Mouse (Mus musculus): Measurements from ENCODE around the gene Il31. TPM values are rescaled to one million over a fixed set of nuclear protein-coding genes. Genes with fewer than 3 reads are reported as not detected.
"Not testable (repeated sequence)": the region's sequence is repeated elsewhere in the genome, so short reads cannot be mapped to it uniquely, and the experiment has no call there.

Il31 gene
- polyA plus RNA-seq, 1 experiment from 2014 or later = not detected

- Histone ChIP-seq H3K9ac (replicated peaks) (no peak overlapping the region), H3K36me3 (peaks cover 83% of the 10 kb centered on the region), H3K4me2 (no peak overlapping the region), H3K27ac (no peak overlapping the region), H3K9me3 (no peaks in the 10 kb centered on the region), H3K27me3 (no peaks in the 10 kb centered on the region), H3K4me3 (replicated peaks) (no peak overlapping the region), H3K4me1 (replicated peaks) (no peaks in the 10 kb centered on the region)
- no peak for ATAC-seq (ENCODE audit: insufficient number of reproducible peaks, insufficient read depth, low FRiP score, low TSS enrichment, low read depth)
- WGBS = 88% methylated on average over 5 of the region's 5 CpGs
Observed at GRCm38 (mm10) chr5:123514871-123515270, 25.6 kb upstream of the Il31 start.

GRCm38 (mm10) chr5:123512102-123512501, 22.8 kb upstream of the Il31 start:
- Histone ChIP-seq H3K4me2 (no peak overlapping the region), H3K36me3 (peaks cover 56% of the 10 kb centered on the region), H3K4me1 (replicated peaks) (peaks cover 14% of the 10 kb centered on the region), H3K4me3 (replicated peaks) (no peak overlapping the region), H3K9ac (replicated peaks) (no peak overlapping the region), H3K27ac (no peak overlapping the region), H3K27me3 (peaks cover 19% of the 10 kb centered on the region), H3K9me3 (no peaks in the 10 kb centered on the region)
- 69% methylated on average over 3 of the region's 3 CpGs for WGBS
- ATAC-seq (ENCODE audit: insufficient number of reproducible peaks, insufficient read depth, low FRiP score, low TSS enrichment, low read depth) = no peak

GRCm38 (mm10) chr5:123511426-123511825, 22.1 kb upstream of the Il31 start:
- not testable (repeated sequence) for H3K4me3 ChIP-seq (replicated peaks); ATAC-seq (ENCODE audit: insufficient number of reproducible peaks, insufficient read depth, low FRiP score, low TSS enrichment, low read depth); H3K9me3 ChIP-seq; H3K9ac ChIP-seq (replicated peaks); H3K4me2 ChIP-seq; H3K27ac ChIP-seq
- peaks cover 24% of the 10 kb centered on the region for H3K27me3 ChIP-seq
- peaks cover 14% of the 10 kb centered on the region for H3K4me1 ChIP-seq (replicated peaks)
- peaks cover 51% of the 10 kb centered on the region for H3K36me3 ChIP-seq
- 84% methylated on average over 3 of the region's 3 CpGs for WGBS

- H3K9ac ChIP-seq (replicated peaks) = no peak within 1 kb of the TSS
- H3K4me2 ChIP-seq = peak within 1 kb of the TSS; percentile 87
- no peak within 1 kb of the TSS for H3K27ac ChIP-seq
- H3K9me3 ChIP-seq = no peaks in the 10 kb centered on the region
- 90% methylated on average over 5 of the region's 5 CpGs for WGBS
- peaks cover 14% of the 10 kb centered on the region for H3K4me1 ChIP-seq (replicated peaks)
- H3K36me3 ChIP-seq = peaks cover 38% of the 10 kb centered on the region
- H3K4me3 ChIP-seq (replicated peaks) = peak within 1 kb of the TSS; percentile 57; the same call in 1 of the 2 replicates
- no peak for ATAC-seq (ENCODE audit: insufficient number of reproducible peaks, insufficient read depth, low FRiP score, low TSS enrichment, low read depth)
- H3K27me3 ChIP-seq = peaks cover 29% of the 10 kb centered on the region
Observed at GRCm38 (mm10) chr5:123510160-123510559, 20.9 kb upstream of the Il31 start, which contains the start of gene B3gnt4. Gene B3gnt4 (plus strand): TSS chr5:123510460.

- 7% methylated on average over 11 of the region's 12 CpGs for WGBS
- Histone ChIP-seq H3K27me3 (peaks cover 36% of the 10 kb centered on the region), H3K9ac (replicated peaks) (peak overlapping the region; percentile 65), H3K4me1 (replicated peaks) (peaks cover 14% of the 10 kb centered on the region), H3K4me2 (peak overlapping the region; percentile 87), H3K27ac (no peak overlapping the region), H3K36me3 (peaks cover 28% of the 10 kb centered on the region), H3K4me3 (replicated peaks) (peak overlapping the region; percentile 57), H3K9me3 (no peaks in the 10 kb centered on the region)
- no peak for ATAC-seq (ENCODE audit: insufficient number of reproducible peaks, insufficient read depth, low FRiP score, low TSS enrichment, low read depth)
Observed at GRCm38 (mm10) chr5:123508921-123509320, 19.6 kb upstream of the Il31 start.

- H3K4me2 ChIP-seq = peak overlapping the region; percentile 87
- H3K27ac ChIP-seq = no peak overlapping the region
- H3K9me3 ChIP-seq = no peaks in the 10 kb centered on the region
- H3K9ac ChIP-seq (replicated peaks) = peak overlapping the region; percentile 65
- 2% methylated on average over 58 of the region's 59 CpGs for WGBS
- peaks cover 24% of the 10 kb centered on the region for H3K36me3 ChIP-seq
- peaks cover 40% of the 10 kb centered on the region for H3K27me3 ChIP-seq
- H3K4me1 ChIP-seq (replicated peaks) = peaks cover 14% of the 10 kb centered on the region
- peak; percentile 85 for ATAC-seq (ENCODE audit: insufficient number of reproducible peaks, insufficient read depth, low FRiP score, low TSS enrichment, low read depth)
- peak overlapping the region; percentile 57 for H3K4me3 ChIP-seq (replicated peaks)
Observed at GRCm38 (mm10) chr5:123507936-123508723, 18.8 kb upstream of the Il31 start.

GRCm38 (mm10) chr5:123501973-123502372, 12.7 kb upstream of the Il31 start:
- 83% methylated on average over 4 of the region's 4 CpGs for WGBS

GRCm38 (mm10) chr5:123499717-123500116, 10.4 kb upstream of the Il31 start:
- WGBS = 40% methylated on average over 4 of the region's 4 CpGs
- Histone ChIP-seq H3K4me2 (no peak overlapping the region), H3K4me1 (replicated peaks) (peaks cover 17% of the 10 kb centered on the region), H3K36me3 (no peaks in the 10 kb centered on the region), H3K9me3 (no peaks in the 10 kb centered on the region), H3K27ac (no peak overlapping the region), H3K9ac (replicated peaks) (no peak overlapping the region), H3K4me3 (replicated peaks) (no peak overlapping the region), H3K27me3 (peaks cover 30% of the 10 kb centered on the region)
- ATAC-seq (ENCODE audit: insufficient number of reproducible peaks, insufficient read depth, low FRiP score, low TSS enrichment, low read depth) = no peak

More at GRCm38 (mm10) chr5:123501973-123502372, 12.7 kb upstream of the Il31 start:
- Histone ChIP-seq H3K4me3 (replicated peaks) (no peak overlapping the region), H3K27ac (no peak overlapping the region), H3K4me1 (replicated peaks) (peaks cover 11% of the 10 kb centered on the region), H3K4me2 (no peak overlapping the region), H3K9ac (replicated peaks) (no peak overlapping the region), H3K36me3 (no peaks in the 10 kb centered on the region), H3K27me3 (peaks cover 44% of the 10 kb centered on the region), H3K9me3 (no peaks in the 10 kb centered on the region)
- no peak for ATAC-seq (ENCODE audit: insufficient number of reproducible peaks, insufficient read depth, low FRiP score, low TSS enrichment, low read depth)

- 0 out of 2 replicates have a peak overlapping the region, but pooled peaks have one; percentile 60 for H3K4me2 ChIP-seq
- H3K9me3 ChIP-seq = no peaks in the 10 kb centered on the region
- no peak overlapping the region for H3K27ac ChIP-seq
- no peaks in the 10 kb centered on the region for H3K36me3 ChIP-seq
- no peak for ATAC-seq (ENCODE audit: insufficient number of reproducible peaks, insufficient read depth, low FRiP score, low TSS enrichment, low read depth)
- H3K27me3 ChIP-seq = no peaks in the 10 kb centered on the region
- no peak overlapping the region for H3K4me3 ChIP-seq (replicated peaks)
- no peak overlapping the region for H3K9ac ChIP-seq (replicated peaks)
- WGBS = 29% methylated on average over 9 of the region's 9 CpGs
- H3K4me1 ChIP-seq (replicated peaks) = peaks cover 13% of the 10 kb centered on the region
Observed at GRCm38 (mm10) chr5:123489935-123490334, 646 bp upstream of the Il31 start.

GRCm38 (mm10) chr5:123487659-123488395, 1.5 kb downstream of the Il31 start:
- 85% methylated on average over 11 of the region's 11 CpGs for WGBS
- H3K9me3 ChIP-seq = no peaks in the 10 kb centered on the region
- H3K36me3 ChIP-seq = no peaks in the 10 kb centered on the region
- no peak overlapping the region for H3K9ac ChIP-seq (replicated peaks)
- no peak for ATAC-seq (ENCODE audit: insufficient number of reproducible peaks, insufficient read depth, low FRiP score, low TSS enrichment, low read depth)
- no peak overlapping the region for H3K27ac ChIP-seq
- no peaks in the 10 kb centered on the region for H3K27me3 ChIP-seq
- H3K4me1 ChIP-seq (replicated peaks) = peaks cover 13% of the 10 kb centered on the region
- no peak overlapping the region for H3K4me3 ChIP-seq (replicated peaks)
- no peak overlapping the region for H3K4me2 ChIP-seq

- H3K9me3 ChIP-seq = no peaks in the 10 kb centered on the region
- H3K27ac ChIP-seq = no peak overlapping the region
- no peak for ATAC-seq (ENCODE audit: insufficient number of reproducible peaks, insufficient read depth, low FRiP score, low TSS enrichment, low read depth)
- peaks cover 3% of the 10 kb centered on the region; the same call in 1 of the 2 replicates for H3K4me1 ChIP-seq (replicated peaks)
- H3K9ac ChIP-seq (replicated peaks) = no peak overlapping the region
- no peak overlapping the region for H3K4me2 ChIP-seq
- H3K27me3 ChIP-seq = no peaks in the 10 kb centered on the region; the same call in 1 of the 2 replicates
- H3K36me3 ChIP-seq = no peaks in the 10 kb centered on the region
- WGBS = 89% methylated on average over 5 of the region's 5 CpGs
- no peak overlapping the region for H3K4me3 ChIP-seq (replicated peaks)
Observed at GRCm38 (mm10) chr5:123473817-123474216, 15.5 kb downstream of the Il31 start.

Data from limb, embryonic 12.5 days (tissue).